In genomic region chr15:27941020-27941419, GRCm38 (mm10) we compare ENCODE assay signal across 12 mouse cellular contexts.
"Had no signal": no experiment of that assay in that cellular context is flagged by ENCODE, and none has a peak within 500 bp of the region (broad histone marks: within the 10 kb centered on the region; RNA-seq: fewer than 3 reads in every experiment).

No protein-coding gene starts in this region.

- H3K4me2 ChIP-seq: limb, embryonic 13.5 days; liver, embryonic 12.5 days; lung, embryonic 14.5 days; midbrain, embryonic 13.5 days; neural tube, embryonic 12.5 days had no signal

- ATAC-seq: liver, embryonic 12.5 days; midbrain, embryonic 13.5 days had no signal

- H3K9me3 ChIP-seq: limb, embryonic 13.5 days; liver, embryonic 12.5 days; midbrain, embryonic 13.5 days; neural tube, embryonic 12.5 days had no signal

- H3K27ac ChIP-seq: limb, embryonic 13.5 days; liver, embryonic 12.5 days; neural tube, embryonic 12.5 days had no signal

- H3K27me3 ChIP-seq: liver, embryonic 12.5 days; neural tube, embryonic 12.5 days had no signal

- H3K36me3 ChIP-seq: limb, embryonic 13.5 days; liver, embryonic 12.5 days; midbrain, embryonic 13.5 days; neural tube, embryonic 12.5 days had no signal

- H3K4me3 ChIP-seq: limb, embryonic 13.5 days; liver, embryonic 12.5 days; midbrain, embryonic 13.5 days; neural tube, embryonic 12.5 days had no signal

- H3K9ac ChIP-seq: limb, embryonic 13.5 days; liver, embryonic 12.5 days; lung, embryonic 14.5 days; midbrain, embryonic 13.5 days; neural tube, embryonic 12.5 days had no signal

- DNase-seq: kidney, adult 18-20 months; kidney, postnatal 14 days; lung, embryonic 14.5 days; lung, postnatal 10 days; lung, postnatal 4 days; spleen, adult 18-20 months; thymus, adult 18-20 months; thymus, postnatal 14 days had no signal
